Mouse (Mus musculus) urinary bladder, postnatal 25 days (tissue): ENCODE measurements around the gene Btd.

ENCODE experiments used
- DNase-seq: peaks from one replicate; pipeline ENCODE4 v3.0.0; 2022; ENCODE audit warnings: low spot score

Gene Btd

DNA sequence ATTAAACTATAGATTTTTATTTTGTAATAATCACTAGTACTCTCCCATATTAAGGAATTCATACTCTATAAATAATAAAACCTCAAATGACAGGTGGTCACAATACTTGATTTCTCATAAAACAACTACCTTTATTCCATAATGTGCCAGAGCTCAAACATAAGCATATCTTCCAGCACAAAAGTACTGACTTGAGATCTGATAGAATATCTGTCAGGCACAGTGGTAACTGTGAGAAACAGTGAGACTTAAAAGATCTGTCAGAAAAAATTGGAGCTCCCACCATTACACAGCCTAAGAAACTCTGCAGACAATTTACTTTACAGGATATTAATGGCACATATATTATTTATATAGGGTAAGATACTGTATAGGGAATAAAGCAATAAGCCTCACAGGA lies 74.8 kb downstream of the Btd start:
- no peak for DNase-seq

DNA sequence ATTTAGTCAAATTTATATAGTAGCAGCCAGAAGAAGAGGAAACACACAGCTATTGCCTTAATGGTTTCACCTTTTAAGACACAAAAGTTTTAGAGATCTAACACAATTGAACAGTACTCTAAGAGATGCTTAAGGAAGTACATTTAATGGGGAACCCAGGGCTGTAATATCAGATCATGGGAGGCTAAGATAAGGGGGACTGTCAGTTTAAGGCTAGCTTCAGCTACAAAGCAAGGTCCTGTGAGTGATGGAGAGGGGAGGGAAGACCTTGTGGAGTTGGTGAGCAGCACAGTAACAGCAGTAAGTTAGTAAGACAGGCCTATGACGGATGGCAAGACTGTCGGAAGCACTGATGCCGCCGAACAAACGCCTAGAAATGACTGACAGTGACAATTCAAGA lies 76.5 kb downstream of the Btd start:
- no peak for DNase-seq
